Mouse (Mus musculus): ENCODE measurements around the gene Gpr89.

Gpr89 gene

GRCm38 (mm10) chr3:96869091-96869490 is 36.1 kb downstream of the Gpr89 start:
- no peak for DNase-seq

- DNase-seq, result no peak
These were observed 36.6 kb downstream of the Gpr89 start for GRCm38 (mm10) chr3:96868566-96868965.

- no peak for DNase-seq
These were observed 37.3 kb downstream of the Gpr89 start for GRCm38 (mm10) chr3:96867863-96868262.

GRCm38 (mm10) chr3:96860498-96860897 is 44.6 kb downstream of the Gpr89 start:
- no peak for DNase-seq

DNA sequence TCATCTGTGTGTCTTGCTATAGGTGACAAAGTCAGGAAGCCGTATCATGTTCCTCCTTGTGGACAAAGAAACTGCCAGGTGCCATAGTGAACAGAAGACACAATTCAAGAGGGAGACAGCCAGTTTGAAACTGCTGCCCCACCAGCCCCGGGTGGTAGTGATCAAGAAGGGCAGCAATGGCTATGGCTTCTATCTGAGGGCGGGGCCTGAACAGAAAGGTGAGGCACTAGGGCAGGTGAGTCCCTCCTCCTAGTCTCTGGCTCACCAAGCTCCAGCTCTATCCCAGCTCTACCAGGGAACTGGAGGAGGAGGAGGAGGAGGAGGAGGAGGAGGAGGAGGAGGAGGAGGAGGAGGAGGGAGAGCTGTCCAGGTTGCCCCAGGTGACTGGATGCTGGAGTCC is 49.3 kb downstream of the Gpr89 start:
- no peak for DNase-seq

DNA sequence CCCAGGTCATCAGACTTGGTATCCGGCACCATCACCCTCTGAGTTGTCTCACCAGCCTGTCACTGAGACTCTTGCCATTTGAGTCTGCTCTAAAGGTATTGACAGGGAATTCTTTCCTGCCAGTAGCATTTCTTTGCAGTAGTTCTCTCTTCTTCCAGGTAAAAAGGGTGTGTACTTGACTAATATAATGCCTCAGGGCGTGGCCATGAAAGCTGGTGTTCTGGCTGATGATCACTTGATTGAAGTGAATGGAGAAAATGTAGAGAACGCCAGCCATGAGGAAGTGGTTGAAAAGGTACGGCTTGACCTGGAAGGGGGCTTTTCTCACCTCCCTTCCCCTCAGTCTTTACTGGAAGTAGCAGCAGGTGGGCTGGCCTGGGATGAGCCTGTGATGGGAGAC is 50.8 kb downstream of the Gpr89 start:
- DNase-seq, result no peak

- DNase-seq, result no peak
These were observed 52.6 kb downstream of the Gpr89 start for GRCm38 (mm10) chr3:96852561-96852960.

DNA sequence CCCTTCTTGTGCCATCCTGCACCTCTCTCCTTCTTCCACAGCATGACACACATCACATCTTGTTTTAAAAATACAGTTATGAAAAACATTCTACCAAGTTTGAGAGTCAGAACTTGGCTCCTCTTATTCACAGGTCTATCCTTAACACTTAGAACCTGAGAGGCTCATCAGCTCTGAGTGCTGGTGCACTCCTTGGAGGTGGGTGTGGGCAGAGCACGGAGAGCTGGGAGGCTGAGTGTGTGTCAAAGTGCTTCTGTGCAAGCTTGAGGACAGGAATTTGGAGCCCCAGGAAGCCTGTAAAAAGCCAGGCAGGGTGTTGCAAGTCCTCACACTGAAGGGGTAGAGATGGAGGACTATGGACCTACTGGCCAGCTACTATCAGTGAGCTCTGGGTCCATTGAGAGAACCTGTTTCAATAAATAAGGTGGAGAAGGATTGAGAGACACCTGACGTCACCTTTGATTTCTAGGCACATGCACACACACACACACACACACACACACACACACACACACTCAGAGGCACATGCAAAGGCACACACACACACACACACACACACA is 55.9 kb downstream of the Gpr89 start:
- DNase-seq, result no peak

DNA sequence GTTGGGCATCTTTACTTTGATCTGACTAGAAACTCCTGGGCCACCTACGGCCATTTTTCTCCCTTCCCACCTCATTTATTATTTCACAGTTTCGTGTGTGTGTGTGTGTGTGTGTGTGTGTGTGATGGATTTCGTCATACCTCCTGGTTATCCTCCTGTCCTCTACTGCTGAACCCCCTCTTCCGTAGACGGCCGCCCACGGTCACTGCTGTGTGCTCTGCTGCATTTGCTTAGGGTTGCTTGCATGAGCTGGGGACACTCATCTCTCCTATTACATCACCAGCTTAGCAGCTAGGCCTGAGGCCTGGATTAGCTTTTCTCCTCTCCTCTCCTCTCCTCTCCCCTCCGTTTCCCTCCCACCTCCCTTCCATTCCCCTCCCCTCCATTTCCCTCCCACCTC is 56.7 kb downstream of the Gpr89 start:
- DNase-seq, result no peak

DNA sequence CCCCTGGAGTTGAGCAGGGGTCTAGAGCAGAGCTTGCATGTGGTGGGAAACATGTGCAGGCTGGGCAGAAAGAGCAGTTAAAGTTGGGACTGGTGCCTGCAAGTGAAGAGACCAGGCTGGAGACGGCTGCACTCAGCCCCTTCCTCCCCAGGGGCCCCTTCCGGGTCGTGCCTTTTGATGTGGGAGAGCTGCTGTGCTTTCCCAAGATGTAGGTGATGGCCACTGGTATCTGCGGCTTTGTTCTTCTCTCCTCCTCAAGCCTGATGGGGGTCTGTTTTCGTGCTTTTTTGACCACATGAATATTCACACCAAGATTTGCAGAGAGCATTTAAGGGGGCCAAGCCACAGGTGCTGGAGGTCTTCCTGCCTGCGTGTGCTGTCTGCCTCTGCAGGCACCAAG is 57.5 kb downstream of the Gpr89 start:
- no peak for DNase-seq

DNA sequence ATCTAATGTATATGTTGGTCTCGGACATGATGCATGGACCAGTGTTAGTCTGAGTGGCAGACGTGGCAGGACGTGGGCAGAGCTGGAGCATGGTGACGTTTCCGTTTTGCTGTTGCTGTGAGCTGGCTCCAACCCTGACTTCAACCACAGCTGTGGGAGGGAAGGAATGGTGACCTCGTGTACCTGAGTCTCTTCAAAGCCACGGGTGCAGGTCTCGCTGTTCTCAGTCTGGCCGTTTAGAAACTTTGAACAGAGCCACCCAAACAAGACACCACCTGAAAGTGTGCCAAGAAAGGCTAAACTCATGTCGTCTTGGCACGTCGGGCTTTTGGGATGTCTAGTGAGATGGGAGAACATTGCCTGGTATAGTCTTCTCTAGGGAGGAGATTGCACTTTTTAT is 58.2 kb downstream of the Gpr89 start:
- DNase-seq, result no peak

- no peak for DNase-seq
These were observed 59.3 kb downstream of the Gpr89 start for GRCm38 (mm10) chr3:96845806-96846205.

- DNase-seq, result no peak
These were observed 60.0 kb downstream of the Gpr89 start for GRCm38 (mm10) chr3:96845191-96845590.

DNA sequence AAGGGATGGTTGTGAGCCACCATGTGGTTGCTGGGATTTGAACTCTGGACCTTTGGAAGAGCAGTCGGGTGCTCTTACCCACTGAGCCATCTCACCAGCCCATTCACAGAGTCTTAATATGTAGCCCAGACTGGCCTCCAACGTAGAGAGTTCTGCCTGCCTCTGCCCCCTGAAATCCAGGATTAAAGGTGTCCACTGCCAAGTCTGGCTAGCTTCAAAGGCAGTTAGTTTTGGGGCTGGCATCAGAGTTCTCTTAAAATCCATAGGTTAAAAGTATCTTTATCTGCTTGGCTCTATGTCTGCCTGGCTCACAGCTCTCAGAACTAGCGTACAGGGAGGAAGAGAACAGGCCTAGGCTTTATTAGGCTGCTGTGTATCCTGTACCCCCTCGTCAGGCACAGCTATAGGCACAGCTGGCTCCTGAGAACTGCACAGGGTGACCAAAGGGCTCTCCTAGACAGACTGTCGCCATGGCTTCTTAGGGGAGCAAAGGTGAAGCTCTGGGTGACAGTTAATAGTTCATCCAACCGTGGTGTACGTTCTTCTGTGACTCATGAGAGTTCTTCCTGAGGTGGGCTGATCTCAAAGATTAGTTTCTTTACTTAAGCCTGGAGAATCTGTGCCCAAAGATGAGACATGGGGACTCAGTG is 66.0 kb downstream of the Gpr89 start:
- DNase-seq, result no peak

- DNase-seq, result no peak
These were observed 68.7 kb downstream of the Gpr89 start for GRCm38 (mm10) chr3:96836414-96836813.

- DNase-seq, result no peak
These were observed 70.4 kb downstream of the Gpr89 start for GRCm38 (mm10) chr3:96834587-96835348.

DNA sequence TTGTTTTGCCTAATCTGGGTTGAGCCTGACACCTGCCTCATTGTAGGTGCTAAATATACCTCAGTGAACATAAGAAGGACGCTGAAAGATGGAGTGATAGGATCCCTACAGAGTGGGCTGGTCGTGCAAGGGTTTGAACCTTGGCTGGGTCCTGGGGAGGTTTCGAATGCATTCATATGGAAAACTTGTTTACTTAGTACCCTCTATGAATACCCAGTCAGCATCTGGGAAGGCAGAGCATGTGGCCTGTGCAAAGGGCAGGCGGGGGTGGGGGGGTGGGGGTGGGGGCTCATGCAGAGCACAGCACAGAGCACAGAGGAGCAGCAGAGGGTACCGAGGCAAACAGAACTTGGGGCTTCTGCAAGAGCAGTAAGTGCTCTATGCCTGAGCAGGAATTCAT is 72.2 kb downstream of the Gpr89 start:
- DNase-seq, result no peak

DNA sequence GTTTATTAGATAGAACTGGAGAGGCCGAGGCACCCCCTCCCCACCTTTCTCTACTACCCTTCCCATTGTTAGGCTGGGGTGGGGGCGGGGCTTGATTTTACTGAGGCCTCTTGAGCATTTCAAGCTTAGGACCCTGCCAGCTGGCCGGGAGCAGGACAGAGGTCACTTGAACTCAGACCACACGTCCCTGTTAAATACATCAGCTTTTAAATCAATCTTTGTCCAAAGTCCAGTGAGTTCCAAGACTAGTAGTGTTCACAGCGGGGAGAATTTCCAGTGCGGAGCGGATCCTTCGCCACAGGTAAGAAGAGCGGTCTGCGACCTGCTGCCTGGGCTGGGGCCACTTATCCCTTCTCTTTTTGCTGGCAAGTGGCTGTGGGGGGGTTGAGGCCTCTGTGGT is 75.3 kb downstream of the Gpr89 start:
- DNase-seq, result no peak

- no peak for DNase-seq
These were observed 76.2 kb downstream of the Gpr89 start, which contains the start of the genes Pdzk1 and Cd160 for GRCm38 (mm10) chr3:96828984-96829383. TSS of gene Pdzk1 (plus strand) at chr3:96829284. TSS of gene Cd160 (minus strand) at chr3:96829351.

DNA sequence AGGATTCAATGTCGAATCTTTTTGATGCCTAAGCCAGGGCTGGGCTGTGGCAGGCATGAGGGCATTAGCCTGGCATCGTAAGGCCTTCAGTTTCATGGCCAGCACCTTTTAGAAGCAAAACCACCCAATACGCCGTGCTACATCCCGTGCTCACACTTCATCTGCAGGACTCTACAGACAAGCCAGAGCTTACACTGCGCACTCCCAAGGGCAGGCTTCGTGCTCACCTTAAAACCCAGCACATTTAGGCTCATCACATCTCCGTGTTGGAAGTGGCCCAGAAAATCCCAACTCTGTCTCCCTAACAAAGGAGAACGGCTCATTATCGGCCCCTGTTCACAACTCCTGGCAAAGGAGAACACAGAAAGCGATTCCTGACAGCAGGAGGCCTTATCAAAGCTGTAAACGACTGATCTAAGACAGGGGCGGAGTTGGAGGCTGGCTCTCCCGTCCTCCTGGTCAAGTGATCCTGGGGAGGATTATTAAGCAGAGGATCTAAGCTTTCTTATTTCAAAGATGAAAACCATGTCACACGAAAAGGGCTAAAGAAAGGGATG is 76.8 kb downstream of the Gpr89 start:
- no peak for DNase-seq

DNA sequence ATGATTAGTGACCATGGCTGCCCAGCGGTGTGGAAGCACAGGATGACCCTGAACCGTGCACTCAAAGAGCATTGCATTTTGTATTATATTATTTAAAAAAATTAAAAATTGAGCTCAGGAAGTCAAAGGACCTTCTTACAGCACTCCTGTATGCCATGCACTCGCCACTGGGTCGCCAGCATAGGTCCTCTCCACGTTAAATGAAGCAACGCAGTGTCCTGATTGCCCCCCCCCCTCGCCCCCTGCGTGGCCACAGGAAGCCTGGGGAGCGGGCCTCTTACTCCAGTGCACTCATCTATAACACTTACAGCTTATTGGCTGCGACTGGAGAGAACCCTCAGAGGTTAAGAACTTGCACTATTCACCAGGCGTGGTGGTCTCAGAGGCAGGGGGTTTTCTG is 79.9 kb downstream of the Gpr89 start:
- DNase-seq, result no peak

- no peak for DNase-seq
These were observed 80.5 kb downstream of the Gpr89 start for GRCm38 (mm10) chr3:96824614-96825013.

DNA sequence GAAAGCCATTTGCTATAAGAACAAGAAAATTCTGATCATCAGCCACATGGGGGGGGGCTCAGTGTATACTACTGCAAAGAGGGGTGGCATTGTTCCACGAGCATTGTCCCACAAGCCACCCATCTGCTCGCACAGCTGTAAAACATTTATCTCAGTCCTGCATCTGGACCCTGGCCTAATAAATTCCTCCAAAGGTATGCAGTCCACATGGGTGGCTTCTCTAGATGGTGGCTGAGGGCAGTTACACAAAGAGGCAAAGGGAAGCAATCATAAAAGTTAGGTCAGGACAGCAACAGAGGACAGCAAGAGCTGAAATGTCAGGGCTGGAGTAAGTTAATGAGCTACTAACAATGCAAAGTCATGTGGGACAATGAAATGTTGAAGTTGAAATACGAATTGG is 81.4 kb downstream of the Gpr89 start:
- DNase-seq, result no peak

- DNase-seq, result no peak
These were observed 83.6 kb downstream of the Gpr89 start for GRCm38 (mm10) chr3:96821581-96821980.
